Mouse (Mus musculus) neural tube, embryonic 11.5 days (tissue): ENCODE results near the gene Rhbdf1. TPM values are rescaled to one million over a fixed set of nuclear protein-coding genes. Genes with fewer than 3 reads are reported as not detected.

Source experiments
- polyA plus RNA-seq: library from polyadenylated mRNA; unstranded; fragments of >200 nt; fragmentation: Nextera tagmentation; extraction: Ambion mirVana; gene quantifications from 2 replicates; pipeline ENCODE4 v1.2.1, GENCODE M21; 2014

The Rhbdf1 gene
- polyA plus RNA-seq, 1 experiment from 2014 or later, result 24.6 TPM

Other genes starting within 250 kb of the Rhbdf1 start
- gene Nsg2, start 221.8 kb downstream of the Rhbdf1 start, polyA plus RNA-seq, result 35.2 and 39.2 TPM in 2 replicates
- 0.07 TPM in 1 of 2 replicates, not detected in the other for gene Il9r, start 22.0 kb downstream of the Rhbdf1 start, polyA plus RNA-seq
- 73.4 and 80.3 TPM in 2 replicates for gene Snrnp25, start 16.9 kb downstream of the Rhbdf1 start, polyA plus RNA-seq
- 29.4 and 31.2 TPM in 2 replicates for gene Mpg, start 4.2 kb upstream of the Rhbdf1 start, polyA plus RNA-seq
- 29.0 and 33.0 TPM in 2 replicates for gene Nprl3, start 45.4 kb upstream of the Rhbdf1 start, polyA plus RNA-seq
- gene Hba-x, start 54.1 kb upstream of the Rhbdf1 start, polyA plus RNA-seq, result 2,412 and 2,433 TPM in 2 replicates
- 2,190 and 2,258 TPM in 2 replicates for gene Hba-a1, start 61.2 kb upstream of the Rhbdf1 start, polyA plus RNA-seq
- 4.4 and 4.5 TPM in 2 replicates for gene Hbq1b, start 64.7 kb upstream of the Rhbdf1 start, polyA plus RNA-seq
- 4,557 and 4,602 TPM in 2 replicates for gene Hba-a2, start 74.2 kb upstream of the Rhbdf1 start, polyA plus RNA-seq
- gene Hbq1a, start 77.8 kb upstream of the Rhbdf1 start, polyA plus RNA-seq, result 0.42 TPM in 1 of 2 replicates, not detected in the other
- 23.7 TPM in 2 replicates for gene Sh3pxd2b, start 125.5 kb upstream of the Rhbdf1 start, polyA plus RNA-seq
- 61.4 and 72.6 TPM in 2 replicates for gene Ubtd2, start 233.1 kb upstream of the Rhbdf1 start, polyA plus RNA-seq